Mouse (Mus musculus) R1 (cell line): ENCODE results near the gene Fam149b.
"Not testable (repeated sequence)": the region's sequence is repeated elsewhere in the genome, so short reads cannot be mapped to it uniquely, and the experiment has no call there.

Experiments used
- DNase-seq: peaks from one replicate; pipeline ENCODE4 v3.0.0-alpha.2; 2018; ENCODE audit warnings: low read depth, low spot score

Fam149b gene

DNA sequence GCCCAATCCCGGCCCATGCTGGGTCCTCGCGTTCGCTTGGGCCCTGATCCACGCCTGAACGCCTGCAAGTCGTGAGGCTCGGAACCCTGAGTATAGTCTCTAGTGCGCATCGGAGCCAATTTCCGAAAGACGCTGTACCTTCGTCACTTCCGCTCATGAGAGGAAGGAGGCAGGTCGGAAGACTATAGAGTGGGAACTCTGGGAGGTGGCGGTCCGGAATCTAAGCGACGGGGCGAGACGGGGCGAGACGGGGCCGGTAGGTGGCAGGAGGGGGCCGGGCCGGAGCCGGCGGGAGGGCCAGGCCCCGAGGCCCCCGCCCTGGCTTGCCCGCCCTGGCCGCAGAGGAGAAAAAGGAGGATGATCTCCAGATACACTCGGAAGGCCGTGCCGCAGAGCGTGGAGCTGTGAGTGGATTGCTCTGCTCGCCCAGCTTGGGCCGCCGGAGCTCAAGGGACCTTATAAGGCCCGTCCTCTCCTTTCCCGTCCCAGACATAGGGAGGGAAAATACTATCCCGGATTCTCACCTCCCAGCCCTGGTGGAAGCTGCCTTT is at the start of gene Fam149b, which contains the start of gene Ecd:
Gene Fam149b, plus strand, starts transcription at position 172 of the 551 bp plus-strand sequence.
Gene Ecd, minus strand, starts transcription at position 131 of the 551 bp plus-strand sequence.
- DNase-seq = peak; percentile 98

DNA sequence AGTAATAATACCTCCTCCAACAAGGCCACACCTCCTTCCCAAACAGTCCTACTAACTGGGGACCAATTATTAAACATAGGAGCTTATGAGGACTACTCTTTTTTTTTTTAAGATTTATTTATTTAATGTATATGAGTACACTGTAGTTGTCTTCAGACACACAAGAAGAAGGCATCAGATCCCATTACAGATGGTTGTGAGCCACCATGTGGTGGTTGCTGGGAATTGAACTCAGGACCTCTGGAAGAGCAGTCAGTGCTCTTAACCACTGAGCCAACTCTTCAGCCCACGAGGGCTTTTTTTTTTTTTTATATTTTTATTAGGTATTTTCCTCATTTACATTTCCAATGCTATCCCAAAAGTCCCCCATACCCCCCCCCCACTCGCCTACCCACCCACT is 42.9 kb upstream of the Fam149b start:
- not testable (repeated sequence) for DNase-seq

DNA sequence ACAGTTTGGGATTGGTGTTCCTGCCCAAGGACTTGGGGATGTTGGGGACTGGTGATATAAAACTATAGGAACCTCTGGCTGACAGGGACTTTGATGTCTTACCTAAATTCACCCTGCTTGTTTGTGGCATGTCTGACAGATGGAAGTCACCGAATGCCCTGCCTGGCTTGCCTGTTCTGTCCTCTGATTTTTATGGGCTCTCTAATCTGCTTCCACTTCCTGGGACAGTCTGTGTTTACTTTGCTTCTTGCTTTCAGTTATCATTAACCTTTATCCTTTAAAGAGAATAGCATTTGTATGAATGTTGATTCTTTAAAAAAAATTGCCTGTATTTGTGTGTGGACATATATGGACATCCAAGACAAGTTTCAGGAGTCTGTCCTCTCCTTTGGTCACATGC is 32.8 kb upstream of the Fam149b start:
- DNase-seq = no peak

DNA sequence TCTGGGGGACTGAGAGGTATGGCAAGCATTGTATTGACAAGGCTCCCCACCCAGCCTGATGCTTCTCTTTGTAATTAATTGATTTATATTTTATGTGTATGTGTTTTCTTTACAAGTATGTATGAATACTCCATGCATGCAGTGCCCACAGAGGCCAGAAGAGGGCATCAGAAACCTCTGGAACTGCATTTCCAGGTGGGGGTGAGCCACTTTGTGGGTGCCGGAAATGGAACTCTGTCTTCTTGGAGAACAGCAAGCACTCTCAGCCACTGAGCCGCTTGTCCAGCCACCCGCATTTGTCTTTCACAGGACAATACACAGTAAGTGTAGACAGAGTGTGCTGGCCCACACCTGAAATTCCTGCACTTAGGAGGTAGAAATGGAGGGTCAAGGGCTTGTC is 28.5 kb upstream of the Fam149b start:
- DNase-seq = peak; percentile 67

DNA sequence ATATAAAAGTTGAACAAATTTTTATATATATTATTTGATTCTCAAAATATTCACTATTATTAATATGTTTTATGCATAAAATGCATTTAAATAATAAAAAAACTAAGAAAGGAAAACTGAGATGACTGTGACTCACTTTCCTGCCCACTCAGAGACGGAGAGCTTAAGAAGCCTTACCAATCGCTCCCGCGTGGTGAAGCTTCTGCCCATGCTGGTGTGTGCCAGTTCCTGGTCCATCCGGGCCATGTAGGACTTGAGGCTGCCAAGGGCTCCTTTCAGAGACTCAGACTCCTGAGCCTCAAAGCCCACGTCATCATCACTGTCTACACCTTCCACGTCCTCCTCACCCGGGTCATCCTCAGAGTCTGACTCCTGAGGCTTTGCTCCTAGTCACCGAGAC is 23.8 kb upstream of the Fam149b start:
- no peak for DNase-seq

DNA sequence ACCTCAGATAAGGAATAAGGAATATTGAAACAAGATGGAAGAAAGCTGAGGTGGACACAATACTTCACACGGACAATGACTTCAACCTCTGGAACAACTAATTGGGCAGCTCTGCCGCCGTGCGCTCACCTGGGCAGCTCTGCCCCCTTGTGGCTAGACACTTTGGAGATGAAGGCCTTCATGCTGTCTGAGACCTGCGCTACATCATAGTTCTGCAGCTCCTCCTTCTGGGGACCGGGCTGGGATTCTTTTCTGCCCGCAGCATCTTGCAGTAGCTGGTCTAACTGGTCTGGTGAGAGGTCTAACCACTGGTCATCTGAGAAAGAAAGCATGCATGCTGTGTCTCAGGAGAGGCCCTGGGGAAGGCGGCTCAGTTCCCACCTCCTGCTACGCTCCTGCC is 19.5 kb upstream of the Fam149b start:
- peak; percentile 79 for DNase-seq

DNA sequence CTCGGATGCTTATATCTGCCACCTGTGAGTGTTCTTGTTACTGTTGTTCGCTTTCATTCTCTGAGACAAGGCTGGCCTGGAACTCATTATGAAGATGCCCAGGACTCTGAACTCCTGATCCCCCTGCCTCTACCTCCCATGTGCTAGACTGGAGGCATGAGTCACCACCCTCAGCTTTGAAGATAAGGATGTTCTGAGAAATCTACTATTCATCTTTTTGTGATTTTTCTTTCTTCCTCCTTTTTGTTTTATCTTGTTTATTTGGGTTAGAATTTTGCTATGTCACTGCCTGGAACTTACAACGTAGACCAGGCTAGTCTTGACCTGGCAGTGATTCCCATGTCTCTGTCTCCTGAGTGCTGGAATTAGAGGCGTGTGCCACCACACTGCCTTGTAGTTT is 16.6 kb upstream of the Fam149b start:
- no peak for DNase-seq

DNA sequence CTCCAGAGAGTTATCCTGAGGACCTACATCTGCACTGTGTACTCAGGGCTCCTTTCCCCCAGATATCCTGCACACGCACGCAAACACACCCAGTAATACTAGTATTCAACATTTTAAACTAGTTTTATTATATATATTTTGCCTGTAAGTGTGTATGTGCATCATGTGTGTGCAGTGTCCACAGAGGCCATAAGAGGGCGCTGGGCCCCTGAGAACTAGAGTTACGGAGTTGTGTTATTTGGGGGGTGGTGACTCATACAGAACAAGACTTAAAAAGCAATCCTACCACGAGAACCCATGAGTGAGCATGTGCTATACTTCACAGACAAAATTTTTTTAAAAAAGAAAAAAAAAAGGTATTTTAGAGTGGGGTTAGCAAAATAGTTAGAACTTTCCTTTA is 8.5 kb upstream of the Fam149b start:
- peak; percentile 53 for DNase-seq

DNA sequence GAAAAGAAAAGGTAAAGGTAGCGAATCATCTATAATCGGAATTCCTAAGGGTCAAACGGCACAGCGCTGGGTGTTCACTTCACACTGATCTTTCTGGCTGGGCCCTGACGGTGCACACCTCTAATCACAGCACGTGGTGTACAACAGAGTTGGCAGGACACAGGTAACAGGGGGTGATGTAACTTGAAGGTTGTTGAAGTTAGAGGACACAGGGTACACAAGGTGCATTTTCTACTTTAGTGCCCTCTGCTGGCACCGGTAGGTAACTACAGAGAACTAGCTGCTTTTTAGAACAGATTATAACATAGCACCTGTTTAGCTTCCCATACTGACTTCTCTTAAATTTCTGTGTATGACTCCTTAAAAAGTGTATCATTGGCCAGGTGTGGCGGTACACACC is 7.8 kb upstream of the Fam149b start:
- DNase-seq = peak; percentile 79

DNA sequence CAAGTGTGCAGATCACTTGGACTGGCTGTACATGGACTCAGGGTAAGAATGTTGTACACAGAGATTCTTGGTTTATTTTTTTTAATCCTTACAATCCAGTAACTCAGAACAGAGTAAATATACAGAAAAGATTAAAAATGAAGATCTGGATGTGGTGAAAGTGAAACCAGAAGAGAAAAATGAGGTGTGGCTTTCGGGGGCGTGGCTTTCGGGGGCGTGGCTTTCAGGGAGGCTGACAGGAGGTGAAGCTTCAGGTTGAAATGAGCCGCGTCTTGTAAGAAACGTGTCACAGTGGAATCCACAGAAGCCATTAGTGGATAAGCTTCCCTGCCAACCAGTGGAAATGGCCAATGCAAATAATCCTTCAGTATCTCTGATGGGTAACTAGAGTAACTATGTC is 7.1 kb upstream of the Fam149b start:
- DNase-seq = peak; percentile 43

DNA sequence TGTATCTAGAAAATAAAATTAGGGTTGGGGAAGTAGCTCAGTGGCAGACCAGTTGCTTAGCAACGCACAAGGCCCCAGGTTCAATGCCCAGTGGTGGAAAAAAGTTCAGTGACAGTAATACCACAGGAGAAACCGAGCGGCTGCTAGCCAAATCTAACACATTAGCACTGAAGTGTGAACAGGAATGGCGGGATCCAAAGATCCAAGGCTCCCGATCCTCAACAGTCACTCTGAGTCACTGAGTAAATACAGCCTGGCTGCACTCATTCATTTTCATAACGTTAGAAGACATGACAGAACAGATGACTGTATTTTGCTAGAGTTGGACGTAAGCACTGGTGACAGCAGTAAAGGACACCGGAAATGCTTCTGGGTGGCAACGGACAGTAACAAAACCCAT is 2.1 kb upstream of the Fam149b start:
- no peak for DNase-seq

DNA sequence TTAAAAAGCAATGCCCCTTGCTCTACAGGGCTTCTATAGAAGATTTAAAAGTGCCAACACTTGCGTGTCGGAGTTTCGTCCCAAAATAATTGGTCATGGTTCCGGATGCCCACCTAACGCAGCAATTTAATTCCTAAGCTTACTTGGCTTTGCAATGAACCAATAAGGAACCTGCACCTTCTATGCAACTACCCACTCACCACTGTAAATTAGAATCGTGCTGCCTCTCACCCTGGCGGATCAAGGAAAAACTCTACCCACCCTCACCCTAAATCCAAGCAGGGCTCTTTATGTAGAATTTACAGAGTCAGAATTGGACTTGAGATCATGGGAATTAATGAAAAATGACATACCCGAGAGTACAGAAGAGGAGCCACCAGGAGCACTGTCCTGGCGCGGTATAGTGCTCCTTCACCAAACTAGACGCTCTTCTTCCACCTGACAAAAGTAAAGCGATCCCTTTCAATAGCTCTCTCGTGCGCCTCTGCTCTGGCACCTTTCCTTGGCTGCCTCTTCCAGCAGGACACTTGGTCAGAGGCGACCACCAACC is 446 bp upstream of the Fam149b start:
- DNase-seq = no peak

DNA sequence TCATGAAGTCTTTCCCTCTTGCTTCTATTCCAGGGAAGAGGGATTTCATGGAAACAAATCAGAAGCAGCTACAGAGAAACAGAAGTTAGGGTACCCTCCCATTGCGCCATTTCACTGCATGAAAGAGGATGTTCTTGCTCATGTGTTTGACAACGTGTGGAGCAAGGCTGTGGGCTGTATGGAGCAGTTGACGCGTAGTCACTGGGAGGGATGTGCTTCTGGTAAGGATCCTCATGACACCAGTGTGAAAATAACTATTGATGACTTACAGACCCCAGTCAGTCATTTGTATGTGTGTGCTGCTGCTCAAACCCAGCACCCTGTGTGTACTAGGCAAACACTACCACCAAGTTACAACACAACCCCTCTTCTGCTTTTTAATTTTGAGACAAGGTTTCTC is 15.3 kb downstream of the Fam149b start:
- no peak for DNase-seq

DNA sequence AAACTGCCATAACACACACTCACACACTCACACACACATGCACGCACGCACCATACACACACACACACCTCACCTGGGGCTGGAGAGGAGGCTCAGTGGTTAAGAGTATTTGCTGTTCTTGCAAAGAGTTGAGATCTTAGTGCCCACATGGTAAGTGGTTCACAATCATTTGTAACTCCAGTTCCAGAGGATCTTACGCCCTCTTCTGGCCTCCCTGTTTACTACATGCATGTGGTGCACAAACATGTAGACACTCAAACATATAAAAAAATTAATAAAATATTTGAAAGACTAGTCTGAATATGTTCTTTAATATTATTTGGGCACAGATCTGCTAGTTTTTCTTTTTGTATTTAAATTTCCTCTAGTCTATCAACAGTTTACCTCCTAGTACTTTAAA is 20.3 kb downstream of the Fam149b start:
- DNase-seq = peak; percentile 46

DNA sequence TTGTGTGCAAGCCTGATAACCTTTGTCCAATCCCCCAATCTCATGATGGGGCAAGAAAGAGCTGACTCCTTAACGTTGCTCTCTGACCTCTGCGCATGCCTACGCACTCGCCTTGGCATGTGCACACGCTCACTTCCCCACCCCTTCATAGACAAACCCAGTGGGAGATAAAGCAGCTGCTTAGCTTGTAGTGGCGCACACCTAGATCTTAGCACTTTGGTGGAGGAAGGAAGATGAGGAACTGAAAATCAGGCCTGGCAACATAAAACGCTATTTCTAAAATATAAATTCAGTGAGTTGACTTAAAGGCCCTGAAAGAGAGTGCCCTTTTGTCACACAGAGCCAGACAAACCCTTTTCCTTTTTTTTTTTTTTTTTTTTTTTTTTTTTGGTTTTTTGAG is 22.8 kb downstream of the Fam149b start:
- peak; percentile 21 for DNase-seq

DNA sequence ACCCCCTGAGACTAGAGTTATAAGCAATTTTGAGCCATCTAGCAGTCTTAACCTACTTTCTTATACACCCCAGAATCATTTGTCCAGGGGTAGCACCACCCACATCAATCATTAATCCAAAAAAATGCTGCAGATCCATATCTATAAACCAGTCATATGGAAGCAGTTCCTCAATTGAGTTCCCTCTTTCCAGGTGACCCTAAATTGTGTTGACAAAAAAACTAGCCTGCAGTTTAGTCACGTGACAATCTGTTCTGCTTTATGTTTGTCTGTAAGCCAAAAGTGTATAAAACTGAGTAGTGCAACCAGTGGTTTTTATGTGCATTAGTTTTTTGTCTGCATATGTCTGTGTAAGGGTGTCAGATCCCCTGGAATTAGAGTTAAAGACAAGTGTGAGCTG is 23.9 kb downstream of the Fam149b start:
- DNase-seq = no peak

DNA sequence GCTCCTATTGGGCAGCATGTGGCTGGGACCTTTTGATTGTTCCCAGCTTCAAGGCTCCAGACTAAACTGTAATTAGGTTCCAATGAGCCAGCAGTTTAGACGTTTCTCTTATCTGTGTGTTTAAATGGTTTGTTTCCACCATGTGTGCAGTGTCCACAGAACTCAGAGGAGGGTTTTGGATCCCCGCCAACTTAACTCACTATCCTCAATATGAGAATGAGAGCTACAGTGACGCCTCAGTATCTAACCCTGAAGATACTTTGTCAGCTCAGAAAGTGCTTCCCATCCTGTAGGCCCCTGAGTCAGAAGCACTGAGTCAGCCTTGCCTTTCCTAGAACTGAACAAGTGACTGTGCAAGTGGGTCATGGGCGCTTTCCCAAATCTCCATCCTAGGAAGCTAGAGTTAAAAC is 29.2 kb downstream of the Fam149b start:
- DNase-seq = no peak

DNA sequence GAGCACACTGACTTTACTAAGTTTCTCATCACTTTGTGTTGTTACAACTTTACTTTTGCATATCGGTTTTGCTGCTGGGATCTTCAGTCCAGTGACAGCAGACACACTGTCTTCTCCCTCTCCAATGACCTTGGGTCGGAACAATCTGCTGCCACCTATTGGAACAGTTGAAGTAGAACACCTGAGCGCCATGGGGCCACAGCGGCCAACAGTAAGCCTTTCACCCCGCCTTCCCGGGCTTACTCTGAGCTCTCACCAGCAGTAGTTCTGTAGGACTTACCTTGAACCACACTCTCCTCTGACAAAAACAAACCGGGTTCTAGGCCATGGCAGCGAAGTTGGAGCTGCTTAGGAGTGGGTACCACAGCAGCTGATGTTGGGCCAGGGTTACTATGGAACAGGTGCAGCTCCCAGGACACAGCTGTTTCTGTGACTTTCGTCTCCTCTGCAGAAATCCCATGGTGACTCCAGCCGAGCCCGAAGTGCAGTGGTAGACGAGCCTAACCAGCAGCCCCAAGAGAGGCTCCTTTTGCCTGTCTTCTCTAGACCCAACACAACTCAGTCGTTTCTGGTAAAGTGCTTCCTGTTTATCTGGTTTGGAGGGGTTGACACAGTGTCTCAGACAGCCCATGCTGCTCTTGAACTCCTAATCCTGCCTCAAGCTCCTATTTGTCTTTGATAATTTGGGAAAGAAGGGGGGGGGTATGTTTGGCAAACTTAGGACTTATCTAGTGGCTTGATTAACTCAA is 30.5 kb downstream of the Fam149b start:
- DNase-seq = peak; percentile 89

DNA sequence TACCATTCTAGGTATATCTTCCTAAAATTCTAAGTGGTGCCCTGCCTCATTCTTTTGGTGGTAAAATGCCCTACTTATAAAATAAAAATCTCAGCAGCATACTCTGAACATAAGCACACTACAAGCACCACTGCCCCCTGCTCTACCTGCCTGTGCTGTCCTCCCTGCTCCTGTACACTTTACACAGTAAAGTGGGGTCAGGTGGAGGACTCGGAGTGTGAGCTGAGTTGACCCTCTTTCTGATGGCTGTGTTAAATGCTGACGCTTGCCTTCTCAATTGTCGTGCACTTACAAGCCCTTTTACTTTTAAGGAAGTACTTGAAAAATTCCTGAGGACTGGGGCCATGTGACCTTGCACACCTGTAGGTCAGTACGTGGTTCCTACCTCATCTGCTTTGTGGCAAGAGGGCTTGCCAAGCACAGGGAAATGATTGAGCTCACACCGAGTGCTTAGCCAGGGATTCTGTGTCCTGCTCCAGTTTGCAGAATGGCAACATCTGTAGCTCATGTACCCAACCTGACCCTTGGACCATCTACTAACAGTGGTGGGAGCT is 31.2 kb downstream of the Fam149b start:
- no peak for DNase-seq

DNA sequence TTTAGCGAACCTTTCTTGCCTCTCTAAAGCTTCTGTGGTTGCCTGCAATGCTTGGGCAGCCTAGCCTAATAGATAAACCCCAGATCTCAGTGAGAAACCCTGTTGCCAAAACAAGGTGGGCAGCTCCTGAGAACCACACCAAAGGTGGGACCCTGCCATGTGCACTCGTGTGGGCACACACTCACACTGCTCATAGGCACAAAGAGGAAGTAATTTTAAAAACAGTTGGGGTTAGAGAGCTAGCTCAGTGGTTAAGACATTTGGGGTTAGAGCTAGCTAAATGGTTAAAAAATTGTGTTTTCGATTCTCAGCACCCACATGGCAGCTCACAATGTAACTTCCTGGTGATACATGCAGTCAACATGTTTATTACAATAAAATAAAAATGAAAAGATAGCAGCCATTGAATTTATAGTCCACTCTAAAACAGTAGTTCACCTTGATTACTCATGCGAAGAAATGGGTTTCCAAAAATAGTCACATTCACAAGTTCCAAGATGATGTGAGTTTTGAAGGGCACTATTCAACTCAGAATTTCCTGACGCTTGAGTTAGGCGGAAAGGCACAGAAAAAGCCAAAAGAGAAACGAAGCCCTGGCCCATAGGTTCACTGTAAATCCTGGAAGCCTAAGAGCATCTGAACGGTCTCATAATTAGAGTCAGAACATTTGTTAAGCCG is 31.9 kb downstream of the Fam149b start:
- DNase-seq = no peak

DNA sequence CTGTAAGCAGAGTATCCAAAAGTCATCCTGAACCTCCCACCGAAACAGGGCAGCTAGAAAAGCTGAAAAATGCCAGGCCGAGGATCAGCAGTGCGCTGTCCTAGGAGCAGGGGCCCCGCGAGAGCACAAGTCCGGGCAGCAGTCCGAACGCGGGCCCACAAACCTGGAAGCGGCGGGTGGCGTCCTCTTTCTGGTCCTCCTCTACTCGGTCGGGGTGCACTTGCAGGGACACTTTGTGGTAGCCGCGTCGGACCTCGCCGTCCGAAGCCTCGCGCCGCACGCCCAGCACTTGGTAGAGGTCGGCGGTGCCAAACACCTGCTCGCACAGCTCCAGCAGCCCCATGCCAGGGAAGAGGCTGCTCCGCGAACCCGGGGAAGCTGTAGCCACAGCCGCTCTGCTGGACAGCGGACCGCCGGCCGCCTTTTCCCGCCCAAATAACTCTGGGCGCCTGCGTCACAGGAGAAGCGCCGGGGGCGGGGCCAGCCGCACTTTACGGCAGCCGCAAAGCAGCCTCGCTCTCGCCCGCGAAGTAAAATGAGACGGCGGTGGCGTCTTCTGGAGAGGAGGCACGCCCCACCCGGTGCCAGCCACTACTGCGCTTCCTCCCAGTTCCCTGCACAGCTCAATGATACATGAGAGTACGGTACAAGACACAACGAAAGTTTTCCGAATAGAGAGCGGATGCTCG is 40.6 kb downstream of the Fam149b start, which contains the start of gene Dnajc9:
Gene Dnajc9, minus strand, starts transcription at position 470 of the 689 bp plus-strand sequence.
- peak; percentile 93 for DNase-seq
